Mouse (Mus musculus) embryonic facial prominence, embryonic 13.5 days (tissue): ENCODE results near the gene Sdc3. TPM values are rescaled to one million over a fixed set of nuclear protein-coding genes. Genes with fewer than 3 reads are reported as not detected.

ENCODE experiments used
- ATAC-seq: fragments of 200-750 bp; cut with Nextera tagmentation; 2 replicates; pipeline ENCODE4 v1.8.0; 2017; ENCODE audit warnings: low read depth; ENCODE audit not compliant: insufficient number of reproducible peaks, insufficient read depth, low FRiP score, low TSS enrichment
- H3K27ac ChIP-seq: fragments of 300-500 bp; sonication (generic); 2 replicates; pipeline ENCODE4 v1.5.1; 2015; ENCODE audit warnings: moderate library complexity, mild to moderate bottlenecking, inconsistent platforms
- H3K27me3 ChIP-seq: fragments of 300-500 bp; sonication (generic); 2 replicates; pipeline ENCODE4 v1.6.1; 2015; ENCODE audit warnings: mild to moderate bottlenecking, inconsistent platforms
- H3K36me3 ChIP-seq: fragments of 300-500 bp; sonication (generic); 2 replicates; pipeline ENCODE4 v1.6.1; 2015; ENCODE audit warnings: mild to moderate bottlenecking, inconsistent platforms
- H3K4me1 ChIP-seq: fragments of 300-500 bp; sonication (generic); 2 replicates; pipeline ENCODE4 v1.6.1; 2015; ENCODE audit warnings: inconsistent platforms
- H3K4me2 ChIP-seq: fragments of 300-500 bp; sonication (generic); 2 replicates; pipeline ENCODE4 v1.6.1; 2015; ENCODE audit warnings: moderate library complexity, mild to moderate bottlenecking, inconsistent platforms
- H3K4me3 ChIP-seq: fragments of 300-500 bp; sonication (generic); 2 replicates; pipeline ENCODE4 v1.5.1; 2015; ENCODE audit warnings: mild to moderate bottlenecking, inconsistent platforms
- H3K9ac ChIP-seq: fragments of 300-500 bp; sonication (generic); 2 replicates; pipeline ENCODE4 v1.6.1; 2015; ENCODE audit warnings: mild to moderate bottlenecking, inconsistent platforms
- H3K9me3 ChIP-seq: fragments of 300-500 bp; sonication (generic); 2 replicates; pipeline ENCODE4 v1.6.1; 2016; ENCODE audit warnings: inconsistent platforms
- WGBS: fragments of 180-500 bp; shearing (Covaris S2); methylation state at CpG from one replicate; pipeline ENCODE4 v1.1.7; 2015; ENCODE audit warnings: mixed read lengths; 5-methylcytosine and 5-hydroxymethylcytosine counted together
- polyA plus RNA-seq: library from polyadenylated mRNA; unstranded; fragments of >200 nt; fragmentation: Nextera tagmentation; extraction: Ambion mirVana; gene quantifications from 2 replicates; pipeline ENCODE4 v1.2.1, GENCODE M21; 2015

Gene Sdc3
- polyA plus RNA-seq = 32.7 and 34.6 TPM in 2 replicates

DNA sequence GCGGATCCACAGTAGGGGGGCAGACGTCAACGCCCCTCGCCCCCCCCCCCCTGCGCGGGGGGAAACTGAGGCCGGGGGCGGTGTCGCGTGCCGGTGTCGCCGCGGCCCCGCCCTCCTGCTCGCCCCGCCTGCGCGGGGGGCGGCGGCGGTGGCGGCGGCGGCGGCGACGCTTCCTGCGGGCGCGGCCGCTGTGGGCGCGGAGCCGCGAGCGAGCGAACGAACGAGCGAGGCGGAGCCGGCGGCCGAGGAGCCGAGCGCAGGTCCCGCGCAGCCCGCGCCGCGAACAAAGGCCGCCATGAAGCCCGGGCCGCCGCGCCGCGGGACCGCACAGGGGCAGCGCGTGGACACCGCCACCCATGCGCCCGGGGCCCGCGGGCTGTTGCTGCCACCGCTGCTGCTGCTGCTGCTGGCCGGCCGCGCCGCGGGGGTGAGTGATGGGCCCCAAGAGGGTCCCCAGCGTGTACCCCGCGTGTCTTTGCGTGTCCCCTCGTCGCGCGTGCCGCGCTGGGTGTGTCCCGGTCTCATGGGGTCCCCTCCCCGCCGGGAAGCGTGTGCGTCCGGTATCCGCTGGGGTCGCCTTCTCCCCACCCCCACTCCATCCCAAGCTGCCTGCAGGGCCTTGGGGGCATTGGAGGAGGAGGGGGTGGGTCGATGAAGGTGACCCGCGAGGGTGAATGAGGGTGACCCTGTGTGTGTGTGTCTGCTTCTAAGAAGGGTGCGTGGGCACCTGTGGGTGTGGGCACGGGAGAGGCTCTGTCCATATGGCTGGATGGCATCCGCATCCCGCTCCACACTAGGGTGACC, at the start of gene Sdc3:
TSS of gene Sdc3 (plus strand) at position 162 of the 804 bp plus-strand sequence.
- H3K9ac ChIP-seq = peak within 1 kb of the TSS; percentile 95
- H3K36me3 ChIP-seq = no peaks in the 10 kb centered on the region
- H3K27me3 ChIP-seq = no peaks in the 10 kb centered on the region
- WGBS = 2% methylated on average over 54 of the region's 99 CpGs
- no peaks in the 10 kb centered on the region for H3K9me3 ChIP-seq
- ATAC-seq = 0 out of 2 replicates have a peak, but pooled peaks have one; percentile 26
- peaks cover 41% of the 10 kb centered on the region for H3K4me1 ChIP-seq
- peak within 1 kb of the TSS; percentile 94 for H3K4me2 ChIP-seq
- H3K4me3 ChIP-seq = peak within 1 kb of the TSS; percentile 91
- peak within 1 kb of the TSS; percentile 62 for H3K27ac ChIP-seq

DNA sequence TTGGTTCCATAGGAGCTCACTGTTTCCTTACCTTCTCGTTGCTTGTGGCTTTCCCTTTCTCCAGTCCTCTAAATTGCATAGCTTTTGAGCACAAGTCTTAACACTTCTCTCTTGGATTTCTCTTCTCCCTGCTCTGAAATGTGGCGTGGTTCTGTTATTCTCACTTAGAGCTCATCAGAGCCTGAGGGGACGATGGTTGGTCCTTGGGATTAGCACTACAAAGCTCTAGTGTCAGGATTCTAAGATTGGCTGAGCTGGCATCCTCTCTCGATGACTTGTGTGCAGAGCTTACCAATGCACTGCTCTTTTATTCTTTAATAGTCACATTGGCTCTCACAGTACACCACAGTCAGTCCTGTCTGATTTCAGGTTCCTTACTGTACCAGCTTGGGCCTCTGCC, 48.3 kb upstream of the Sdc3 start:
- ATAC-seq = no peak
- Histone ChIP-seq H3K4me2 (no peak overlapping the region), H3K36me3 (peaks cover 82% of the 10 kb centered on the region), H3K4me1 (peaks cover 14% of the 10 kb centered on the region), H3K4me3 (no peak overlapping the region), H3K27ac (no peak overlapping the region), H3K9ac (no peak overlapping the region), H3K27me3 (no peaks in the 10 kb centered on the region), H3K9me3 (no peaks in the 10 kb centered on the region)
- WGBS = 78% methylated on average over 4 of the region's 4 CpGs

DNA sequence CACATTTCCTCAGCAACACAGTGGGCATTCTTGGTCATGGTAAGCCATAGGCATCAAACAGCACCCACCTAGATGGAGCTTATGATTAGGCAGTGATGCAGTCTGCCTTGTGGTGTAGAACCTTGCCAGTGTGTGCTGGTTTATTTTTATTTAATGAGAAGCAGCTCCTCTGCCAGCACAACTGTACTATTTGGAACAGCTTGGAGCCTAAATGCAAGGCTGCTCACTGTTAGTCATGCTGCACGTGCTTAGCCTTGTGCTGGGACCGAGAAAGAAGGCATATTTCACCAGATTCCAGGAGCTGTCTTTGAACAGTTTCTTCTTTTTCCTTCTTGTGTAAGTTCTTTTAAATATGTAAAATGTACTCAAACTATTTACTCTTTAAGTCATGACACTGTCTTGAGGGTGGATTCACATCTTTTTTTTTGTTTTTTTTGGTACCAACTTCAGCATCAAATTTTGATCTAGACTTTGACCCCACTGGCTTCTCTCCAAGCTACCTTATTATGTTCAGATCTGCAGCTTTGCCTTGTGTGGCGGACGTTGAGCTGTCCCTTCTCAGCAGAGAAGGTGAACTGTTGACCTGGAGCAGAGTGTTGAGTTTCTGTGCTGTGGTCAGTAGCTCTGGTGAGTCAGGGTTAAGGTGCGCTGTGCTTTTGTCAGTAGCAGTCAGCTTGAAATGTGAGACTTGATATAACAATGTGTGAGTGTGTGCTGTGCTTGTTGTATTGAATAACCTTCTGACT, 46.6 kb upstream of the Sdc3 start:
- ATAC-seq = no peak
- Histone ChIP-seq H3K36me3 (peaks cover 97% of the 10 kb centered on the region), H3K27me3 (no peaks in the 10 kb centered on the region), H3K9me3 (no peaks in the 10 kb centered on the region), H3K4me2 (no peak overlapping the region), H3K4me3 (no peak overlapping the region), H3K27ac (peak overlapping the region; percentile 58; the same call in 1 of the 2 replicates), H3K9ac (no peak overlapping the region), H3K4me1 (peaks cover 14% of the 10 kb centered on the region)
- 55% methylated on average over 5 of the region's 5 CpGs for WGBS

DNA sequence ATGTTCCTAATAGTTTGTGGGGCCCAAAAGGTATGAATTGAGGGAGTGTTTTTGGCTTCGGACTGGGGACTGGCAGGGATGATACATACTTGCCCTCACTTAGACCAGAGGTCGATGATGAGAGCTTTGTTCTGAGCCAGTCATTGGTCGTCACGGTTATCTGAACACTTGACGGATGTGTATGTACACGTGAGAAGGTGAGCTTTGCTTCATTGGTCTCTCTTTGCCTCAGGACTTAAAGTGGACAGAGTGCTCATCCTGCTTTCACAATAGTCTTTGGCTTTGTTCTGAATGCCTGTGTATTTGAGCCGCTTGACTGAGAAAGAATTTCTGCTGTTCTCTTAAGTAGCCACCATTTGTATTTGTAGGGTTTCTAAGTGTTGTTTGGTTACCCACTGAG, 42.8 kb upstream of the Sdc3 start:
- Histone ChIP-seq H3K36me3 (peaks cover 96% of the 10 kb centered on the region), H3K9me3 (no peaks in the 10 kb centered on the region), H3K9ac (no peak overlapping the region), H3K4me3 (no peak overlapping the region), H3K4me2 (no peak overlapping the region), H3K27me3 (no peaks in the 10 kb centered on the region), H3K27ac (no peak overlapping the region), H3K4me1 (peaks cover 10% of the 10 kb centered on the region)
- ATAC-seq = no peak
- WGBS = 79% methylated on average over 7 of the region's 7 CpGs

DNA sequence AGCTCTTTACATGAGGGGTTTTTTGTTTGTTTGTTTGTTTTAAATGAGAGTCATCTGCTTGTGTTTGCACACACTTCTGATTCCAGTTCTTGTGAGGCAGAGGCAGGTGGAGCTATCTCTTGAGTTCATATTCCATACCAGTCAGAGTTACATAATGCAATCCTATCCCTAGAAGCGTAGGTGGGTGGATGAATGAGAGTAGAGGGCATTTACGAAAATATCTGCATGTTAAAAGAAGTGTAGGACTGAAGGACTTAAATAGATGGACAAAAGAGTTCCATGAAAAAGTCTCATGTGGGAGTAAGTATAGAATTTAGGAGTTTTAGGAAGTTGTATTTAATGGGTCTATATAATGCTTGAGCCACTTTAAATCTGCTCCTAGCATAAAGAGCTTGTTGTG, 40.4 kb upstream of the Sdc3 start:
- Histone ChIP-seq H3K4me2 (no peak overlapping the region), H3K9me3 (no peaks in the 10 kb centered on the region), H3K36me3 (peaks cover 91% of the 10 kb centered on the region), H3K4me1 (no peaks in the 10 kb centered on the region), H3K4me3 (no peak overlapping the region), H3K27me3 (no peaks in the 10 kb centered on the region), H3K9ac (no peak overlapping the region), H3K27ac (no peak overlapping the region)
- 92% methylated on average over 2 of the region's 2 CpGs for WGBS
- no peak for ATAC-seq

DNA sequence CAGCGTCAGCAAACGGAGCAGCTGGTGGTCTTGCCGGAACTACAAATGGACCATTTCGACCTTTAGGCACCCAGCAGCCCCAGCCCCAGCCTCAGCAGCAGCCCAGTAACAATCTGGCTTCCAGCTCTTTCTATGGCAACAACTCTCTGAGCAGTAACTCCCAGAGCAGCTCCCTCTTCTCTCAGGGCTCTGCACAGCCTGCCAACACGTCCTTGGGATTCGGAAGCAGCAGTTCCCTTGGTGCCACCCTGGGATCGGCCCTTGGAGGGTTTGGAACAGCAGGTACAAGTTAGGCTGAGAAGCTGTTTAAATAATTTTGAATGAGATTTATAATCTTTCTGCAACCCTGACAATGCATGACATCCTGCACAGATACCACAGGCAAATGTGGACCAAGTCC, 39.7 kb upstream of the Sdc3 start:
- 80% methylated on average over 7 of the region's 7 CpGs for WGBS
- Histone ChIP-seq H3K4me2 (no peak overlapping the region), H3K36me3 (peaks cover 90% of the 10 kb centered on the region), H3K4me3 (no peak overlapping the region), H3K9ac (no peak overlapping the region), H3K4me1 (no peaks in the 10 kb centered on the region), H3K27me3 (no peaks in the 10 kb centered on the region), H3K27ac (no peak overlapping the region), H3K9me3 (no peaks in the 10 kb centered on the region)
- ATAC-seq = no peak

DNA sequence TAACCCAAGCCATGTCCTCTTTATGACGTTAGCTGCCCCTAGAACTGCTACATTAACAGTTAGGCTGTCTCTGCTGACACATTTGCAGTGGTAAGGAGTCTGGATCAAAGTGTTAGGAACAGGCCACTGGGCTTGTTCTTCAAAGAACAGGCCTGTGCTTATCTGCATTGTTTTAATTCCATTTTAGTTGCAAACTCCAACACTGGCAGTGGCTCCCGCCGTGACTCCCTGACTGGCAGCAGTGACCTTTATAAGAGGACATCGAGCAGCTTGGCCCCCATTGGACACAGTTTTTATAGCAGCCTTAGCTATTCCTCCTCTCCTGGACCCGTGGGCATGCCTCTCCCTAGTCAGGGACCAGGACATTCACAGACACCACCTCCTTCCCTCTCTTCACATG, 38.6 kb upstream of the Sdc3 start:
- no peak overlapping the region for H3K9ac ChIP-seq
- 82% methylated on average over 5 of the region's 5 CpGs for WGBS
- H3K4me1 ChIP-seq = no peaks in the 10 kb centered on the region
- no peaks in the 10 kb centered on the region for H3K27me3 ChIP-seq
- no peak overlapping the region for H3K4me2 ChIP-seq
- no peak overlapping the region for H3K27ac ChIP-seq
- H3K4me3 ChIP-seq = no peak overlapping the region
- H3K9me3 ChIP-seq = no peaks in the 10 kb centered on the region
- H3K36me3 ChIP-seq = peaks cover 90% of the 10 kb centered on the region
- no peak for ATAC-seq

DNA sequence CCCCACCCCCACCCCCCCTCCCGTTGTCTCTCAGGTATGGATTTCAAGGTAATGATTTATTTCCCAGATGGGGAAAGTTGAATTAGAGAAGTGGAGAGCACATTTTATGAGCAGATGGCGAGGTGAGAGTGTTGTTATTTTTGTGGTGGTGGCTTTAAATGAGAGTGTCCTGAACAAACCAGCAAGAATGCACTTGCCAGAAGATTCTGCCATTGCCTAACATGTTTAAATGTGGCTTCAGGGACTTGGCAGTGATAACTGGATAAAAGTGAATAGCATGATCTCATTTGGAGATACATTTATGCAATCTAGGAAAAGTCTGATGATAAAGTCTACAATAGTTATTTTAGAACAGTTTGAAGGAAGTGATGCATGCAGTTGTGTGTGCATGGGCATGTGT, 37.6 kb upstream of the Sdc3 start:
- H3K27ac ChIP-seq = no peak overlapping the region
- H3K9ac ChIP-seq = no peak overlapping the region
- no peak overlapping the region for H3K4me3 ChIP-seq
- H3K9me3 ChIP-seq = no peaks in the 10 kb centered on the region
- no peak overlapping the region for H3K4me2 ChIP-seq
- no peaks in the 10 kb centered on the region for H3K27me3 ChIP-seq
- 78% methylated on average over 2 of the region's 2 CpGs for WGBS
- no peaks in the 10 kb centered on the region for H3K4me1 ChIP-seq
- ATAC-seq = no peak
- H3K36me3 ChIP-seq = peaks cover 90% of the 10 kb centered on the region

DNA sequence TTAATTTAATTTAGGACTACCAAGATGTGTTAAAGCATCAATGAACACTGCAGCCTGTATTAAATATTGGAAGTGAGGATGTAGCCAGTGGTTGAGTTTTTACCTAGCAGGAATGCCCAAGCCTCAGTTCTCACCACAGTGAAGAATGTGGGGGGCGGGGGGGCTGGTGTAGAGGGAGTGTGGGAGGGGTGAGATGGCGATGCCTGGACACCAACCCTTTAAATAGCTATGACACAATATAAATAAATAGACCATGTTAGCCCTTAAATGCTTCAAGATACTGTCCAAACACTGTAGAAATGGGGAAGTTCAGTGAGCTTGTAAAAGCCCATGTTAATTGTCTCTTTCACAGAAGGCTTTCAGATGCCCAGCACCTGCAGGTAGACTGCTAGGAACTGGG, 32.5 kb upstream of the Sdc3 start:
- Histone ChIP-seq H3K4me3 (no peak overlapping the region), H3K9ac (no peak overlapping the region), H3K27ac (no peak overlapping the region), H3K4me2 (no peak overlapping the region), H3K36me3 (peaks cover 89% of the 10 kb centered on the region), H3K4me1 (no peaks in the 10 kb centered on the region), H3K9me3 (no peaks in the 10 kb centered on the region), H3K27me3 (no peaks in the 10 kb centered on the region)
- ATAC-seq = no peak
- WGBS = 88% methylated on average over 2 of the region's 2 CpGs

DNA sequence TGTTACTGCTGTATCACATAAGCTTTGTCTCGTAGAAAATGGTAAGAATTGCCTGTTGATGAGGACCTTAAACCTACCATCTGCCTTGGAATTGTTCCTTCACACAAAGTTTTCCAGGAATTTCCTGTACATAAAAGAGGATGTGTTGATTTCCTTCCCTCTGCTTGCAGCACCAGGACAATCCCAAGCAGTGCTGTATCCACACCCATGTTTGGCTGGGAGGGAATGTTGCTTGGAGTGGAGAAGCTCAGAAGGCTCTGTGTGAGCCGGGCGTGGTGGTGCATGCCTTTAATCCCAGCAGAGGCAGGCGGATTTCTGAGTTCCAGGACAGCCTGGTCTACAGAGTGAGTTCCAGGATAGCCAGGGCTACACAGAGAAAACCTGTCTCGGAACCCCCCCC, 30.5 kb upstream of the Sdc3 start:
- Histone ChIP-seq H3K36me3 (peaks cover 93% of the 10 kb centered on the region), H3K27me3 (no peaks in the 10 kb centered on the region), H3K4me2 (no peak overlapping the region), H3K9ac (no peak overlapping the region), H3K9me3 (no peaks in the 10 kb centered on the region), H3K4me3 (no peak overlapping the region), H3K4me1 (no peaks in the 10 kb centered on the region), H3K27ac (no peak overlapping the region)
- ATAC-seq = no peak
- WGBS = 85% methylated on average over 5 of the region's 5 CpGs

DNA sequence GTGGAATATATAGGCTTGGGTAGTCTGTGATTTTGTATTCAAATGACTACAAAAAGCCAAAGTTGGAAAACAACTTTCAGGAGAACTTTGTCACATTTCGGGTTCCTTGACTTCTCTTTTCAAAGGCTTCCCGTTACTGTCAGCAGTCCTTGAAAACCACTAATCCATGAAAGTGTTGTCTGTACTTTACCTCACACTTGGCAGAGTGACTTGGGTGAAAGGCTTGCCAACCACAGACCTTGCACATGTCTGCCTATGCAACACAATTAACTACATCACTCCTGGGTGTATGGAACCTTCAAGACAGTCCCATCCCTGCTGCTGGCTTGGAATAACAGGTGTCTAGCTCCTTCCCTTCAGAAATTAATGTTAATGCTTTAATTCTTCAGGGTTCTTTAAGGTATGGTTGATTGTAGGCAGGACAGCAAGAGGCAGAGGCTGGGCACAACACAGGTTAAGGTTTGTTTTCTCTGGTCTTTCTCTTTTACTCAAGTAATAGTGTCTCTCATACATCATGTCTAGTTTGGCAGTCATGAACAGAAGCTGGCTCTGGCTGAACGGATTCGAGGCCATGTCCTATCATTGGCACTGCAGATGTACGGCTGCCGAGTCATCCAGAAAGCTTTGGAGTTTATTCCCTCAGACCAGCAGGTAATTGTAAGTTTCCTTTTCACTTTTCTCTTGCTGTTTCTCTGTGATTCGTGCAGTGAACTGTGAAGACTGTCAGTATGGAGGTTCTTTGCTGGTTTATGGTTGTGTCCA, 26.8 kb upstream of the Sdc3 start:
- peaks cover 90% of the 10 kb centered on the region for H3K36me3 ChIP-seq
- H3K9ac ChIP-seq = no peak overlapping the region
- 89% methylated on average over 7 of the region's 7 CpGs for WGBS
- H3K4me2 ChIP-seq = no peak overlapping the region
- H3K4me3 ChIP-seq = no peak overlapping the region
- H3K27me3 ChIP-seq = no peaks in the 10 kb centered on the region
- no peaks in the 10 kb centered on the region for H3K4me1 ChIP-seq
- no peak overlapping the region for H3K27ac ChIP-seq
- H3K9me3 ChIP-seq = no peaks in the 10 kb centered on the region
- no peak for ATAC-seq
